Mouse (Mus musculus): ENCODE results near the gene Limch1.

- no peak for TF ChIP-seq CTCF (IDR thresholded peaks at IDR 0.05; ENCODE audit: control insufficient read depth, insufficient read depth, insufficient replicate concordance, low read depth, low read length)
- no peak for TF ChIP-seq POLR2A (IDR thresholded peaks at IDR 0.05; ENCODE audit: control insufficient read depth, low read depth, low read length)
Measured at GRCm38 (mm10) chr5:67101395-67101760, 355.8 kb downstream of the Limch1 start.
